ENCODE assay signal across 8 mouse cellular contexts in the genomic region with DNA sequence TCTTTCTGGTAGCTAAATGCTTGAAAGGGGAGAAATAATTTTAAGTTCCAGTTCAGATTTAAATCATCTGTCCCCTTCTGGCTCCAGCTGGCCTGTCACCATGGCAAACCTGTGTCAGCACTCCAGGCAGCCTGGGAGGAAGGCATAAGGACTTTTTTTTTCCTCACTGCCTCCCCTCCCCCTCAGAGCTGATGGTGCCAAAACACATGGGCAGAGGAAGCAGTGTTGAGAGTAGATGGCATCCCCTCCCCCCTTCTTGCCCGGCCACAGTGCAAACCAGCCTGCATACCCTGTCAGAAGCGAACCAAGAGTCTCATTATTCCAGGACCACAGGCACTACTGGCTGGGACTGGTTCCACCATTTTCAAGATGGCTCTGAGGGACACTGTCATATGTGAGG.
DNase-seq lines count a peak whose midpoint lies in the region; ATAC-seq and TF ChIP-seq lines count a peak whose summit lies in the region.

No protein-coding gene starts in this region.

- no peak overlapping the region for H3K27ac ChIP-seq in heart, postnatal 0 days (ENCODE audit: low read depth)
- H3K27ac ChIP-seq in forebrain, embryonic 15.5 days (replicated peaks) = no peak overlapping the region
- H3K27ac ChIP-seq in layer of hippocampus, adult 2 months = 0 out of 2 replicates have a peak overlapping the region, but pooled peaks have one; percentile 56
- no peak overlapping the region; the same call in 1 of the 2 replicates for H3K27ac ChIP-seq in midbrain, embryonic 16.5 days (ENCODE audit: low read length)

- no peak for TF ChIP-seq CTCF in heart, postnatal 0 days (IDR thresholded peaks at IDR 0.05; ENCODE audit: low read depth)
- no peak for TF ChIP-seq CTCF in layer of hippocampus, adult 2 months (conservative IDR thresholded peaks at IDR 0.05)

- 50% methylated on average over 2 of the region's 2 CpGs for WGBS in heart, postnatal 0 days
- 22% methylated on average over 2 of the region's 2 CpGs for WGBS in forebrain, embryonic 15.5 days
- 20% methylated on average over 2 of the region's 2 CpGs for WGBS in midbrain, embryonic 16.5 days

- no peak overlapping the region for H3K4me2 ChIP-seq in heart, postnatal 0 days (ENCODE audit: low read depth, low read length)
- H3K4me2 ChIP-seq in forebrain, embryonic 15.5 days (replicated peaks) = no peak overlapping the region
- no peak overlapping the region for H3K4me2 ChIP-seq in midbrain, embryonic 16.5 days (ENCODE audit: low read length)

- no peaks in the 10 kb centered on the region for H3K36me3 ChIP-seq in heart, postnatal 0 days (replicated peaks; ENCODE audit: control insufficient read depth, insufficient read depth, low read length)
- H3K36me3 ChIP-seq in forebrain, embryonic 15.5 days = no peaks in the 10 kb centered on the region
- H3K36me3 ChIP-seq in midbrain, embryonic 16.5 days (ENCODE audit: control insufficient read depth, insufficient read depth, low read length) = no peaks in the 10 kb centered on the region

- peaks cover 43% of the 10 kb centered on the region for H3K4me1 ChIP-seq in heart, postnatal 0 days (ENCODE audit: control insufficient read depth, insufficient read depth)
- peaks cover 44% of the 10 kb centered on the region for H3K4me1 ChIP-seq in forebrain, embryonic 15.5 days
- H3K4me1 ChIP-seq in midbrain, embryonic 16.5 days (ENCODE audit: control insufficient read depth, insufficient read depth, low read length) = peaks cover 25% of the 10 kb centered on the region

- DNase-seq in heart, postnatal 0 days (ENCODE audit: low spot score) = no peak
- DNase-seq in heart, adult 9 months (ENCODE audit: low spot score in 2 of 2) = no peak
- peak; percentile 30 to 42 for DNase-seq in layer of hippocampus, adult 2 months (ENCODE audit: low spot score in 2 of 2)
- no peak for DNase-seq in cerebellum, adult 9-10 months
- no peak for DNase-seq in Muller cell, postnatal 12 days (ENCODE audit: inconsistent ontology term)

- peak; percentile 38 for ATAC-seq in heart, postnatal 0 days (ENCODE audit: insufficient read depth, low read depth)
- ATAC-seq in forebrain, embryonic 15.5 days (replicated peaks) = peak; percentile 71
- ATAC-seq in midbrain, embryonic 16.5 days = peak; percentile 75
- ATAC-seq in megakaryocyte, adult 5-6 weeks (ENCODE audit: poor library complexity, severe bottlenecking) = no peak

- H3K9me3 ChIP-seq in heart, postnatal 0 days (replicated peaks; ENCODE audit: control insufficient read depth, low read length) = no peaks in the 10 kb centered on the region
- H3K9me3 ChIP-seq in forebrain, embryonic 15.5 days = no peaks in the 10 kb centered on the region
- no peaks in the 10 kb centered on the region for H3K9me3 ChIP-seq in midbrain, embryonic 16.5 days (replicated peaks; ENCODE audit: control insufficient read depth, low read length, poor library complexity, severe bottlenecking)

- no peak overlapping the region for H3K4me3 ChIP-seq in heart, postnatal 0 days (ENCODE audit: low read depth, low read length)
- H3K4me3 ChIP-seq in forebrain, embryonic 15.5 days = no peak overlapping the region
- no peak overlapping the region for H3K4me3 ChIP-seq in layer of hippocampus, adult 2 months
- H3K4me3 ChIP-seq in midbrain, embryonic 16.5 days (ENCODE audit: low read depth, low read length) = no peak overlapping the region

- no peaks in the 10 kb centered on the region for H3K27me3 ChIP-seq in heart, postnatal 0 days (ENCODE audit: control insufficient read depth, insufficient read depth, low read length)
- H3K27me3 ChIP-seq in forebrain, embryonic 15.5 days = no peaks in the 10 kb centered on the region
- H3K27me3 ChIP-seq in midbrain, embryonic 16.5 days (ENCODE audit: control insufficient read depth, insufficient read depth, low read depth, low read length) = no peaks in the 10 kb centered on the region

- no peak overlapping the region for H3K9ac ChIP-seq in heart, postnatal 0 days (replicated peaks; ENCODE audit: low read depth, low read length)
- no peak overlapping the region for H3K9ac ChIP-seq in forebrain, embryonic 15.5 days (replicated peaks)
- H3K9ac ChIP-seq in midbrain, embryonic 16.5 days (ENCODE audit: low read depth, low read length) = no peak overlapping the region

- no peak for TF ChIP-seq EP300 in heart, postnatal 0 days (IDR thresholded peaks at IDR 0.05; ENCODE audit: low read depth)

Comparison
In these comparisons a context has a peak if more than half of its experiments do, and no peak if none do; other contexts are left out.
1. DNase-seq: peak in layer of hippocampus, adult 2 months (2 of 2); none in heart, postnatal 0 days (single experiment), heart, adult 9 months (0 of 2), cerebellum, adult 9-10 months (single experiment) and Muller cell, postnatal 12 days (single experiment).